Mouse (Mus musculus): ENCODE measurements around the gene Olfr1084.
"Not testable (repeated sequence)": the region's sequence is repeated elsewhere in the genome, so short reads cannot be mapped to it uniquely, and the experiment has no call there.

The Olfr1084 gene

GRCm38 (mm10) chr2:86639625-86640024 lies at the start of gene Olfr1084:
TSS of gene Olfr1084 (minus strand) at chr2:86639725.
- in situ Hi-C loops (cut with MboI, MseI) = not testable (repeated sequence)

- in situ Hi-C loops (cut with MboI, MseI) = no loop called here
These were observed 40.5 kb upstream of the Olfr1084 start, which contains the start of gene Olfr1086 for GRCm38 (mm10) chr2:86679992-86680391. TSS of gene Olfr1086 (minus strand) at chr2:86680092.

- in situ Hi-C loops (cut with MboI, MseI) = no loop called here
These were observed 22.4 kb upstream of the Olfr1084 start, which contains the start of gene Olfr1085 for GRCm38 (mm10) chr2:86661919-86662318. TSS of gene Olfr1085 (minus strand) at chr2:86662019.

- in situ Hi-C loops (cut with MboI, MseI) = not testable (repeated sequence)
These were observed 40.7 kb downstream of the Olfr1084 start, which contains the start of gene Olfr1082 for GRCm38 (mm10) chr2:86598866-86599265. TSS of gene Olfr1082 (minus strand) at chr2:86598966.

All from regulatory T cell (primary cell).